Mouse (Mus musculus): ENCODE measurements around the gene Cep41. TPM values are rescaled to one million over a fixed set of nuclear protein-coding genes. Genes with fewer than 3 reads are reported as not detected.

Cep41 gene
- total and polyA plus RNA-seq, 2 experiments from 2014 or later, result 8.2 to 9.8 TPM

DNA sequence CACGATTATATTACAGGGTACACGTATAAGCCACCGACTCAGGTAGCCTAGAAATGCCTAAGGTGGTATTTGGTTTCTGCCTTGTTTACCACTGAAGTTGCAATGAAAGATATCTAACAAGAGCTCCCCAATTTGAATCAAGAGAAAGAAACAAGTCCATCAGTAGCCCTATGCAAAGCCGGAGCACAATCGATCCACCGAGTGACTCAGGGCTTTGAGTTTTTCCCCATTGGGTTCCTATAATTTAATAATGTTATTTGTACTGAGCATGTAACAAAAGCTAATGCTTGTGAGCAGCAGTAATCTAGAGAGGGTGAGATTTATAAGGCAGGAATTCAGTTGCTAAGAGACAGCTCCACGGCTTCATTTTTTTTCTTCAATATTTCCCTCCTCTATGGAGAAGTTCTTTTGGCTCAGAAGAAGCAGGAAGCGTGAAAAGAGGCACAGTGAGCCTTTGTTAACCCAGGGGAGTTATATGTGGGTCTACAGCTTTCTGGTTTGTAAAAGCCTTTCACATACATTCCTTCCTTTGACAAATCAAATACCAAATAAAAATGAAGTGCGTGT is 18.8 kb downstream of the Cep41 start:
- Histone ChIP-seq H3K9me3 (ENCODE audit: low read length) (no peaks in the 10 kb centered on the region), H3K27me3 (ENCODE audit: insufficient read depth, low read length) (no peaks in the 10 kb centered on the region), H3K36me3 (ENCODE audit: insufficient read depth, low read length) (no peaks in the 10 kb centered on the region), H3K4me3 (ENCODE audit: low read length) (no peak overlapping the region), H3K27ac (peak overlapping the region; percentile 86), H3K4me1 (ENCODE audit: insufficient read depth, low read length) (peaks cover 28% of the 10 kb centered on the region), H3K9ac (replicated peaks; ENCODE audit: low read length) (peak overlapping the region; percentile 50; the same call in 1 of the 2 replicates), H3K4me2 (ENCODE audit: low read depth, low read length) (peak overlapping the region; percentile 46)
- ATAC-seq (peak; percentile 24; the same call in 1 of the 2 replicates), DNase-seq (ENCODE audit: low spot score) (peak; percentile 63)
- WGBS, result 24% methylated on average over 9 of the region's 9 CpGs
- TF ChIP-seq CTCF (IDR thresholded peaks at IDR 0.05; ENCODE audit: low read depth), result no peak

GRCm38 (mm10) chr6:30673764-30674561 is 19.6 kb downstream of the Cep41 start:
- DNase-seq (ENCODE audit: low spot score), result peak; percentile 66

GRCm38 (mm10) chr6:30671696-30672095 is 21.9 kb downstream of the Cep41 start:
- WGBS, result 60% methylated on average over 5 of the region's 5 CpGs
- H3K27ac ChIP-seq, result no peak overlapping the region
- no peaks in the 10 kb centered on the region for H3K27me3 ChIP-seq (ENCODE audit: insufficient read depth, low read length)
- H3K4me3 ChIP-seq (ENCODE audit: low read length), result no peak overlapping the region
- no peak overlapping the region for H3K9ac ChIP-seq (replicated peaks; ENCODE audit: low read length)
- H3K9me3 ChIP-seq (ENCODE audit: low read length), result no peaks in the 10 kb centered on the region
- H3K36me3 ChIP-seq (ENCODE audit: insufficient read depth, low read length), result no peaks in the 10 kb centered on the region
- no peak for TF ChIP-seq CTCF (IDR thresholded peaks at IDR 0.05; ENCODE audit: low read depth)
- DNase-seq (ENCODE audit: low spot score) (no peak), ATAC-seq (no peak)
- H3K4me1 ChIP-seq (ENCODE audit: insufficient read depth, low read length), result peaks cover 21% of the 10 kb centered on the region
- no peak overlapping the region for H3K4me2 ChIP-seq (ENCODE audit: low read depth, low read length)

More at GRCm38 (mm10) chr6:30673764-30674561, 19.6 kb downstream of the Cep41 start:
- 22% methylated on average over 14 of the region's 14 CpGs for WGBS
- H3K4me2 ChIP-seq (ENCODE audit: low read depth, low read length), result peak overlapping the region; percentile 46
- no peaks in the 10 kb centered on the region for H3K27me3 ChIP-seq (ENCODE audit: insufficient read depth, low read length)
- H3K9me3 ChIP-seq (ENCODE audit: low read length), result no peaks in the 10 kb centered on the region
- peaks cover 24% of the 10 kb centered on the region for H3K4me1 ChIP-seq (ENCODE audit: insufficient read depth, low read length)
- no peak overlapping the region for H3K4me3 ChIP-seq (ENCODE audit: low read length)
- TF ChIP-seq CTCF (IDR thresholded peaks at IDR 0.05; ENCODE audit: low read depth), result no peak
- peak overlapping the region; percentile 7; the same call in 1 of the 2 replicates for H3K9ac ChIP-seq (replicated peaks; ENCODE audit: low read length)
- peak overlapping the region; percentile 86 for H3K27ac ChIP-seq
- H3K36me3 ChIP-seq (ENCODE audit: insufficient read depth, low read length), result no peaks in the 10 kb centered on the region
- ATAC-seq, result peak; percentile 56

GRCm38 (mm10) chr6:30667585-30667984 is 26.0 kb downstream of the Cep41 start:
- no peaks in the 10 kb centered on the region for H3K4me1 ChIP-seq (ENCODE audit: insufficient read depth, low read length)
- H3K27ac ChIP-seq, result no peak overlapping the region
- no peak overlapping the region for H3K4me2 ChIP-seq (ENCODE audit: low read depth, low read length)
- H3K36me3 ChIP-seq (ENCODE audit: insufficient read depth, low read length), result no peaks in the 10 kb centered on the region
- no peaks in the 10 kb centered on the region for H3K27me3 ChIP-seq (ENCODE audit: insufficient read depth, low read length)
- no peaks in the 10 kb centered on the region for H3K9me3 ChIP-seq (ENCODE audit: low read length)
- ATAC-seq, result no peak
- H3K9ac ChIP-seq (replicated peaks; ENCODE audit: low read length), result no peak overlapping the region
- TF ChIP-seq CTCF (IDR thresholded peaks at IDR 0.05; ENCODE audit: low read depth), result no peak
- no peak overlapping the region for H3K4me3 ChIP-seq (ENCODE audit: low read length)
- DNase-seq (ENCODE audit: low spot score), result no peak
- whole genome bisulfite sequencing, result 55% methylated on average over 5 of the region's 5 CpGs

GRCm38 (mm10) chr6:30666043-30666442 is 27.5 kb downstream of the Cep41 start:
- H3K36me3 ChIP-seq (ENCODE audit: insufficient read depth, low read length), result no peaks in the 10 kb centered on the region
- ATAC-seq (no peak), DNase-seq (ENCODE audit: low spot score) (no peak)
- no peaks in the 10 kb centered on the region for H3K9me3 ChIP-seq (ENCODE audit: low read length)
- no peak overlapping the region for H3K4me3 ChIP-seq (ENCODE audit: low read length)
- no peak overlapping the region for H3K4me2 ChIP-seq (ENCODE audit: low read depth, low read length)
- H3K27ac ChIP-seq, result no peak overlapping the region
- TF ChIP-seq CTCF (IDR thresholded peaks at IDR 0.05; ENCODE audit: low read depth), result no peak
- H3K27me3 ChIP-seq (ENCODE audit: insufficient read depth, low read length), result no peaks in the 10 kb centered on the region
- no peaks in the 10 kb centered on the region for H3K4me1 ChIP-seq (ENCODE audit: insufficient read depth, low read length)
- H3K9ac ChIP-seq (replicated peaks; ENCODE audit: low read length), result no peak overlapping the region
- 40% methylated on average over 6 of the region's 6 CpGs for WGBS

- Histone ChIP-seq H3K27me3 (ENCODE audit: insufficient read depth, low read length) (no peaks in the 10 kb centered on the region), H3K36me3 (ENCODE audit: insufficient read depth, low read length) (no peaks in the 10 kb centered on the region), H3K27ac (no peak overlapping the region), H3K9ac (replicated peaks; ENCODE audit: low read length) (no peak overlapping the region), H3K4me3 (ENCODE audit: low read length) (no peak overlapping the region), H3K9me3 (ENCODE audit: low read length) (no peaks in the 10 kb centered on the region), H3K4me1 (ENCODE audit: insufficient read depth, low read length) (no peaks in the 10 kb centered on the region), H3K4me2 (ENCODE audit: low read depth, low read length) (no peak overlapping the region)
- no peak for TF ChIP-seq CTCF (IDR thresholded peaks at IDR 0.05; ENCODE audit: low read depth)
- DNase-seq (ENCODE audit: low spot score), result no peak
- WGBS, result 66% methylated on average over 4 of the region's 4 CpGs
- ATAC-seq, result no peak
These were observed 28.3 kb downstream of the Cep41 start for GRCm38 (mm10) chr6:30665296-30665695.

DNA sequence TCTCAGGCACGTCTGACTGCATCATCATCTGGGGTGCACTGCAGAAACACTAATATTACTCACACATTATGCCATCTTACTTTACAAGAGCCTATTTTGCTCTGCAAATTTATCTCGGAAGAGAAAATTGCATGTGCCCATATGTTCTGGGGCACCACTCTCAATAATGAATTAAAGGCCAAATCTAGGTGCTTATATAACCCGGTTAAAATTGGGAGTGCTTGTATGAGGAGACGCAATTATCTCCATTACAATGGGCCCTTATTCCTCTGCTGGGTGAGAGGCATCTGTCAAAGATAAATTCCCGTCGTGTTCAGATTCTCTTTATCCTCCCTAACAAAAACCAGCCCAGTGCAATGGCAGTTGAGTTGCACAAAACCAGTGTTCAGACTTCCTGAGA is 28.8 kb downstream of the Cep41 start:
- 31% methylated on average over 6 of the region's 6 CpGs for WGBS
- H3K9ac ChIP-seq (replicated peaks; ENCODE audit: low read length), result no peak overlapping the region
- no peaks in the 10 kb centered on the region for H3K27me3 ChIP-seq (ENCODE audit: insufficient read depth, low read length)
- H3K9me3 ChIP-seq (ENCODE audit: low read length), result no peaks in the 10 kb centered on the region
- no peak overlapping the region for H3K4me3 ChIP-seq (ENCODE audit: low read length)
- ATAC-seq, result no peak
- TF ChIP-seq CTCF (IDR thresholded peaks at IDR 0.05; ENCODE audit: low read depth), result no peak
- H3K27ac ChIP-seq, result no peak overlapping the region
- no peak for DNase-seq (ENCODE audit: low spot score)
- no peak overlapping the region for H3K4me2 ChIP-seq (ENCODE audit: low read depth, low read length)
- no peaks in the 10 kb centered on the region for H3K36me3 ChIP-seq (ENCODE audit: insufficient read depth, low read length)
- H3K4me1 ChIP-seq (ENCODE audit: insufficient read depth, low read length), result no peaks in the 10 kb centered on the region
